Mouse (Mus musculus): Measurements from ENCODE around the gene Tnip3.

The Tnip3 gene

GRCm38 (mm10) chr6:65647731-65648130 is 122.6 kb downstream of the Tnip3 start:
- no peak for DNase-seq (ENCODE audit: low spot score in 2 of 2)

DNA sequence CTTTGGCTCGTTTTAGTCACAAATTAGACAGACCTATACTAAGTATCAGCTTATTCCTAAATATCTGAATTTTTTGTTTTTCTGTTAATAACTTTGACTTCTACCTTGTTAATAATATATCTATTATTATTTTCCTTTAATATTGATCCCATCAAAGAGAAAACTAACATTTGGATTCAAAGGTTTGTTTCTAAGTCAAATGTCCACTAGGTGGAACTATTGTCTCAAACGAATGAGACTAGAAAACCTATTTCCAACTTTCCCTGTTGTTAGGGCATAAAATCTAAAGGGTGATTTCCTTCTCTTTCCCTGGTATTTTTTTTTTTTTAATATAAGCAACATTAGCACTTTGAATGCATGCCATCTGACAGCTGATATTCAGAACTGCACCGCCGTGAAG is 126.3 kb downstream of the Tnip3 start:
- no peak for DNase-seq (ENCODE audit: low spot score in 2 of 2)

GRCm38 (mm10) chr6:65661272-65661671 is 136.2 kb downstream of the Tnip3 start:
- DNase-seq (ENCODE audit: low spot score in 2 of 2): no peak

DNA sequence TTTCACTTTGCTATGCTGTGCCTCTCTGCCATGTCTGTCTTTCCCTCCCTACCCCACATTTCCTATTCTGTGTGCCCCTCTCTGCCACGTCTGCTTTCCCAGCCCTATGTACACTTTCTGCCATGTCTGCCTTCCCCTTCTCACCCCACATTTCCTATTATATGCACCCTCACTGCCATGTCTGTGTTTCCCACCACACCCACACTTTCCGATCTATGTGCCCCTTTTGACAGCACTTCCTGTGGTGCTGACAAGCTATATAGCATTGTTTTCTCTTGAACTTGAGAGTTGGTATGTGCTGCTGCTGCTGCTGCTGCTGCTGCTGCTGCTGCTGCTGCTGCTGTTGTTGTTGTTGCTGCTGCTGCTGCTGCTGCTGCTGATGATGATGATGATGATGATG is 136.9 kb downstream of the Tnip3 start:
- no peak for DNase-seq (ENCODE audit: low spot score in 2 of 2)

- no peak for DNase-seq (ENCODE audit: low spot score in 2 of 2)
Observed at GRCm38 (mm10) chr6:65663990-65664389, 138.9 kb downstream of the Tnip3 start.

- no peak for DNase-seq (ENCODE audit: low spot score in 2 of 2)
Observed at GRCm38 (mm10) chr6:65666295-65666694, 141.2 kb downstream of the Tnip3 start.

DNA sequence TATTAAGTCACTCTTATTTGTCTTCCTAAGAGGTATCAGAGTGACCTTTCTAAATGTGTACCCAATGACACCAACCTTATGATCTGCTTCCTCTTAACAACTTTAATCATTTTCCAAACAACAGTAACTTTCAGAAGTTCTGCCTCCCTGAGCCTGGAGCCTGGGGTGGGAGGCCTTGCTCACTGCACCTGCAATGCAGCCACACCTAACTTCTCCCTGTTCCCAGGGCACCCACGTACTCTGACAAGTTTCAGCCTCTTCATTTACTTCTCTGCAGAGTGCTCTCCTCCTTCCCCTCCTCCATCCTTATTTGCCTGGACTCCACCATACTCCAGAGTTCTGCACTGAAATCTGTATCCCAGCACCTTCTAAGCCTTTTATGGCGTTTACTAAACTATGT is 144.9 kb downstream of the Tnip3 start:
- DNase-seq (ENCODE audit: low spot score in 2 of 2): no peak

- no peak for DNase-seq (ENCODE audit: low spot score in 2 of 2)
Observed at GRCm38 (mm10) chr6:65670981-65671411, 145.9 kb downstream of the Tnip3 start.

- DNase-seq (ENCODE audit: low spot score in 2 of 2): peak in 1 of 2 experiments; percentile 7
Observed at GRCm38 (mm10) chr6:65671451-65671850, 146.3 kb downstream of the Tnip3 start, which contains the start of gene Ndnf. Gene Ndnf, plus strand, starts transcription at chr6:65671590.

DNA sequence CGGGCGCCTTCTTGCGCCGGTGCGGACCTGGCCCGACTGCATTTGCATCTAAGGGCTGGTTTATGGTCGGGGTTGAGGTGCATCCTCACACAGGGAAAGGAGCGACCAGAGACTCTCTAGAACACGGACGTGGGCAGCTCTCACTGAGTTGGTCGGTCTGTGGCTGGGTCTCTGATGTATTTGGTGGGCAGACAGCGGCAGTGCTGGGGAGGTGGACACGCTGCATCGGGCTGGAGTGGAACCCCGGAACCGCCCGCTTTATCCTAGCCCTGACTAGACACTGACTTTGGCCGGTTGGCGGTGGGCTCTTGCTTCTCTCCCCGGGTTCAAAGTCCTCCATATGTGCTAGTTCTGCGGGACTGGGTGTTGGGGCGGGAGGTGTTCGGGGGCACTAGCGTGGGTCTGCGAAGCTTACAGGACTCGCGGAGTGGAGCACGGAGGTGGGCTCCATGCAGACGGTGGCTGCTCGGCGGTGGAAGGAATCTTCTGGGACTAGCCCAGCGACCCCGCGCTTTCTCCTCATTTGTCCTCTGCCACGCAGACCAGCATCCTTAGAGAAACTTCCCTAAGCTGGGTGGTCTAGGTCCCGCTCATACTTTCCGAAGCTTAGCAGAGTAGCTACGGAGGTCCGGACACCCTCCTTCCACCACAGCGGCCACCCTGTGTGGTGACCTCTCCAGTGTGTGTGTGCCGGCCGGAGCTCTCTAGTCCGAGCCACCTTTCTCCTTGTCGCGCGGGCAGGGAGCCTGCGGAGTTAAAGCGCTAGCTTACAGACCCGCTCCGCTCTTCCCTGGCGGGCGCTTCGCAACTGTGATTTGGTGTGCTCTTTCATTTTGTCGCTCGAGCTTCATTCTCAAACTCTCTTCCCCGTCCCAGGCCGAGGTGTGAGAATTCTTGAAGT is 147.3 kb downstream of the Tnip3 start:
- no peak for DNase-seq (ENCODE audit: low spot score in 2 of 2)

All from left cerebral cortex, adult 9 months (tissue).